Mouse (Mus musculus) heart, embryonic 14.5 days (tissue): Measurements from ENCODE around the gene Rexo1. TPM values are rescaled to one million over a fixed set of nuclear protein-coding genes. Genes with fewer than 3 reads are reported as not detected.

ENCODE experiments used
- ATAC-seq: fragments of 200-750 bp; cut with Nextera tagmentation; 2 replicates; pipeline ENCODE4 v1.8.0; 2017; ENCODE audit warnings: low read depth, moderate TSS enrichment; ENCODE audit not compliant: insufficient number of reproducible peaks, insufficient read depth, low FRiP score
- H3K27ac ChIP-seq, 2 experiments: fragments of 200-500 bp in 1 of 2; fragments of 300-500 bp in 1 of 2; sonication (generic) in 1 of 2; replicated peaks in 1 of 2; 2 replicates each; pipeline ENCODE4 v1.5.1; 2012 to 2014; ENCODE audit warnings: low read depth in 2 of 2, low read length in 2 of 2, control low read depth in 1 of 2, mild to moderate bottlenecking in 1 of 2, mixed read lengths in 1 of 2; ENCODE audit not compliant: control insufficient read depth in 1 of 2, insufficient read depth in 1 of 2
- H3K27me3 ChIP-seq: fragments of 300-500 bp; sonication (generic); 2 replicates; pipeline ENCODE4 v1.6.1; 2014; ENCODE audit warnings: mild to moderate bottlenecking, low read length, control low read depth; ENCODE audit not compliant: control insufficient read depth, insufficient read depth
- H3K36me3 ChIP-seq: fragments of 300-500 bp; sonication (generic); 2 replicates; pipeline ENCODE4 v1.6.1; 2014; ENCODE audit warnings: mild to moderate bottlenecking, control low read depth, low read length, mixed read lengths; ENCODE audit not compliant: control insufficient read depth, insufficient read depth
- H3K4me1 ChIP-seq, 2 experiments: fragments of 200-500 bp in 1 of 2; fragments of 300-500 bp in 1 of 2; sonication (generic) in 1 of 2; 2 replicates each; pipeline ENCODE4 v1.6.1; 2012 to 2014; ENCODE audit warnings: low read length in 2 of 2, control low read depth in 1 of 2, mixed read lengths in 1 of 2; ENCODE audit not compliant: control insufficient read depth in 2 of 2, insufficient read depth in 2 of 2
- H3K4me2 ChIP-seq: fragments of 300-500 bp; sonication (generic); 2 replicates; pipeline ENCODE4 v1.6.1; 2014; ENCODE audit warnings: mild to moderate bottlenecking, low read length
- H3K4me3 ChIP-seq, 2 experiments: fragments of 200-500 bp in 1 of 2; fragments of 300-500 bp in 1 of 2; sonication (generic) in 1 of 2; 2 replicates each; pipeline ENCODE4 v1.5.1; 2012 to 2014; ENCODE audit warnings: low read length in 2 of 2, mild to moderate bottlenecking in 2 of 2, control low read depth in 1 of 2, low read depth in 1 of 2, moderate library complexity in 1 of 2; ENCODE audit not compliant: control insufficient read depth in 1 of 2, insufficient read depth in 1 of 2
- H3K9ac ChIP-seq: fragments of 300-500 bp; sonication (generic); 2 replicates; pipeline ENCODE4 v1.6.1; 2014; ENCODE audit warnings: mild to moderate bottlenecking, low read length
- H3K9me3 ChIP-seq: fragments of 300-500 bp; sonication (generic); 2 replicates; pipeline ENCODE4 v1.6.1; 2016; ENCODE audit warnings: low read length, control low read depth; ENCODE audit not compliant: control insufficient read depth
- WGBS: fragments of 180-500 bp; shearing (Covaris S2); extraction: QIAGEN DNeasy Blood & Tissue Kit; methylation state at CpG from one replicate; pipeline ENCODE4 v1.1.7; 2014; 5-methylcytosine and 5-hydroxymethylcytosine counted together
- polyA plus RNA-seq: library from polyadenylated mRNA; unstranded; fragments of >200 nt; fragmentation: Nextera tagmentation; extraction: Ambion mirVana; gene quantifications from 2 replicates; pipeline ENCODE4 v1.2.1, GENCODE M21; 2014

Gene Rexo1
- polyA plus RNA-seq, 1 experiment from 2014 or later: 17.0 TPM

DNA sequence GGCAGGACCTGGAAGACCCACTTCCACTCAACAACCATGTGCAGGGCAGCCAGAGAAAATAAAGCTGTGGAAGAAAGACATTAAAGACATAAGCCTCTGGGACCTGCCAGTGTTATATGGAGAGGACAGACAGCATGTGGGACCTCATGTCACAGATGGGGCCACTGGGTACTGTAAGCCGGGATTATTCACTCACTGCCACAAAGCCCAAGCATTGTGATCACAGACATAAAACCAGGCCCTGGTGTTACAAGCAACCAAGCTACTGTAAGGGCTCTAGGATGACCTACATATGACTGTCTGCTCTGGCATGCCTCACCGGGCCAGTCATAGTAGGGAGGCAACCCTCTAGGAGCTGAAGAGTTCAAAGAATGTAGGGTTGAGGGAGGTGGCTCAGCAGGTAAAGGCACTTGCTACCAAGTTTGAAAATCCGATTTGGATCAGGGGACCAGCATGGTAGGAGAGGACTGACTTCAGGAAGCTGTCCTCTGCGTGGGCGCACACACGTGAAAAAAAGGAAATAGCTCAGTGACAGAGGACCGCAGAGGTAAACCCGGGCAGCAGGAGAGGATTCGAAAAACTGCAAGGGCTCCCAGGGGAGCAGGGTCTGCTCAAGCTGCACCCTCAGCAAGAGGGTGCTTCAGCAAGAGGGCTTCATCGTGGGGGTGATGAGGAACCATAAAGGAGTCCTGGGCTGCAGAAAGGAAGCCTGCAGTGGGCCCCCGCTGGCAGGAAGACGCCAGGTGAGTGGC lies 27.9 kb upstream of the Rexo1 start:
- no peak for ATAC-seq
- H3K4me2 ChIP-seq: peak overlapping the region; percentile 98
- WGBS: 13% methylated on average over 12 of the region's 12 CpGs
- peaks cover 11 to 26% of the 10 kb centered on the region in 2 experiments for H3K4me1 ChIP-seq
- H3K36me3 ChIP-seq: peaks cover 17% of the 10 kb centered on the region
- peak overlapping the region; percentile 98 for H3K9ac ChIP-seq
- peak overlapping the region; percentile 97 to 98 for H3K4me3 ChIP-seq
- no peaks in the 10 kb centered on the region for H3K27me3 ChIP-seq
- H3K27ac ChIP-seq: peak overlapping the region; percentile 58 to 75; a peak in 3 of 4 replicates
- H3K9me3 ChIP-seq: no peaks in the 10 kb centered on the region

DNA sequence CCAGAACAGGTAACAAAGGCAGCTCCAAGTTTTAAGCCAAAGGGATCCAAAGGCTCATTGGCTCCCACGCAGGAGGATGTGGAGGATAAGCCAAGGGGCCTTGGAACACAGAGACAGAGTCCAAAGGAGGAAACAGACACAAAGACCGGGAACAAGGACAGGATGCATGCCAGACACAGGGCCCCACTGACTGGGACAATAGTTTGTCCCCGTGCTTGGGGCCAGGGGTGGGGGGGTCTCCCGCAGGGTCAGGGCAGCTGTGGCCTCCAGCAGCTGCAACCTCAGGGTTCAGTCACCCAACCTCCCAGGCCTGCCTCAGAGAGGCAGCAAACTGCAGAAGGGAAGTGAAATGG lies 25.9 kb upstream of the Rexo1 start:
- H3K27me3 ChIP-seq: no peaks in the 10 kb centered on the region
- H3K4me3 ChIP-seq: 0 out of 4 replicates have a peak overlapping the region, but pooled peaks of 1 of the 2 experiments have one; percentile 10
- H3K9me3 ChIP-seq: no peaks in the 10 kb centered on the region
- H3K36me3 ChIP-seq: peaks cover 33% of the 10 kb centered on the region
- WGBS: 43% methylated on average over 2 of the region's 4 CpGs
- H3K27ac ChIP-seq: peak overlapping the region; percentile 75 to 83
- peak overlapping the region; percentile 44 for H3K4me2 ChIP-seq
- H3K9ac ChIP-seq: peak overlapping the region; percentile 50; the same call in 1 of the 2 replicates
- H3K4me1 ChIP-seq: peaks cover 14 to 32% of the 10 kb centered on the region in 2 experiments
- peak; percentile 23 for ATAC-seq

DNA sequence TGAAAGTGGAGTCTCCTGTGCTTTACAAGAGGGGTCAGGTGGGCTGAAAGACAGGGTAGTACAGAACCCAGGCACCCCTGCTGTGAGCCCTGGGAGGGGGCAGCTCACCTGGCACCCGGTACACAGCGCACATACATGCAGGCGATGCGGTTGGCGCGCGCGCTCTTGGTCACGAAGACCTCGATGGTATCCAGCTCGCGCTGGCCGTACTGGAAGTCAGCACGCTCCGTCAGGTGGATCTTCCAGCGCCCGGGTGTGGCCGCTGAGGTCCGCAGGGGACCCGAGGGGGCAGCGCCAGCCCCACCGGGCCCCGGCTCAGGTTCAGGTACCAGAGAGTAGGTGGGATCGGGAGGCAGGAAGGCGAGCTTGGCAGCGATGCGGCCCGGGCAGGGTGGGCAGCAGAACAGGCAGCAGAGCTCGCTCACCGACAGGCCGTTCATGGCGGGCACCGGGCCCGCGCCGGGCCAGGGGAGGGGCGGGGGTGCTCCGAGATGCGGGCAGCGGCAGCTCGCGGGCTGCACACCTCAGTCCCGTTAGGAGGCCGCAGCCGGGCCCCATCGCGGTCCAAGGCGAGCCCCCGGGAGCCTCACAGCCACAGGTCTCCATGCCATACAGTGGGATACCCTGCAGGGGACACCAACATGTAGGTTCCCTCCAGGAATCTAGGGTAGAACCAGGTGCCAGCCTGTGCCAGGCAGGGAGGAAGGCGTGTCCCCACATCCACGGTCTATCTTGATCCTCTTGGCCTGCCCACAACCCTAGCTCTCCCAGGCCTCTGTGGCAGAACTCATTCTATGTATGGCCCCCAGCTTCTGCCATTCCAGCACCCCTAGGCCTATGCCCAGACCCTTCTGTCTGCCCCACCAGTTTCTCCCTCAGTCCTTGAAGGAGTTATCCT lies 25.3 kb upstream of the Rexo1 start:
- no peak for ATAC-seq
- Histone ChIP-seq H3K9ac (peak overlapping the region; percentile 50; the same call in 1 of the 2 replicates), H3K4me1 (peaks cover 14 to 32% of the 10 kb centered on the region in 2 experiments), H3K9me3 (no peaks in the 10 kb centered on the region), H3K36me3 (peaks cover 39% of the 10 kb centered on the region), H3K27me3 (no peaks in the 10 kb centered on the region), H3K4me3 (0 out of 4 replicates have a peak overlapping the region, but pooled peaks have one; percentile 0 to 10), H3K4me2 (peak overlapping the region; percentile 44), H3K27ac (peak overlapping the region; percentile 75 to 83)
- whole genome bisulfite sequencing: 88% methylated on average over 50 of the region's 51 CpGs

DNA sequence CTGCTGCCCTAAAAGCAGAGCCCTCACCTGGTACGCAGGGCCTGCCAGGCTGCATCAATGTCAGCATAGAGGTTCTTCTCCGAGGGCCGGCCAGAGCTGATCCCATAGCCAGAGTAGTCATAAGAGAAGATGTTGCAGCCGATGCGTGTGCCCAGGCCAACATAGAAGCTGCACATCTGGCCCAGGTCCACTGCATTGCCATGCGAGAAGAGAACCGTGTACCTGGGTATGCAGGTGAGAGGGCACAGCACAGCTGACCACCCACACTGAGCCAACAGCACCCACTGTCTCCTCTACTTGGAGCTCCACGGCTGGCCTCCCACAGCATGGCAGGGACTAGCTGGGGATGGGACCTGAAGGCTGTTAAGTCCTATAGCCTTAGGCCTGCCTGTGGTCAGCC lies 24.2 kb upstream of the Rexo1 start:
- Histone ChIP-seq H3K27me3 (no peaks in the 10 kb centered on the region), H3K36me3 (peaks cover 42% of the 10 kb centered on the region), H3K4me2 (peak overlapping the region; percentile 44), H3K27ac (no peak overlapping the region; a peak in 1 of 4 replicates), H3K9ac (0 out of 2 replicates have a peak overlapping the region, but pooled peaks have one; percentile 12), H3K4me3 (no peak overlapping the region), H3K4me1 (peaks cover 14 to 30% of the 10 kb centered on the region in 2 experiments), H3K9me3 (no peaks in the 10 kb centered on the region)
- no peak for ATAC-seq
- WGBS: 91% methylated on average over 8 of the region's 8 CpGs

DNA sequence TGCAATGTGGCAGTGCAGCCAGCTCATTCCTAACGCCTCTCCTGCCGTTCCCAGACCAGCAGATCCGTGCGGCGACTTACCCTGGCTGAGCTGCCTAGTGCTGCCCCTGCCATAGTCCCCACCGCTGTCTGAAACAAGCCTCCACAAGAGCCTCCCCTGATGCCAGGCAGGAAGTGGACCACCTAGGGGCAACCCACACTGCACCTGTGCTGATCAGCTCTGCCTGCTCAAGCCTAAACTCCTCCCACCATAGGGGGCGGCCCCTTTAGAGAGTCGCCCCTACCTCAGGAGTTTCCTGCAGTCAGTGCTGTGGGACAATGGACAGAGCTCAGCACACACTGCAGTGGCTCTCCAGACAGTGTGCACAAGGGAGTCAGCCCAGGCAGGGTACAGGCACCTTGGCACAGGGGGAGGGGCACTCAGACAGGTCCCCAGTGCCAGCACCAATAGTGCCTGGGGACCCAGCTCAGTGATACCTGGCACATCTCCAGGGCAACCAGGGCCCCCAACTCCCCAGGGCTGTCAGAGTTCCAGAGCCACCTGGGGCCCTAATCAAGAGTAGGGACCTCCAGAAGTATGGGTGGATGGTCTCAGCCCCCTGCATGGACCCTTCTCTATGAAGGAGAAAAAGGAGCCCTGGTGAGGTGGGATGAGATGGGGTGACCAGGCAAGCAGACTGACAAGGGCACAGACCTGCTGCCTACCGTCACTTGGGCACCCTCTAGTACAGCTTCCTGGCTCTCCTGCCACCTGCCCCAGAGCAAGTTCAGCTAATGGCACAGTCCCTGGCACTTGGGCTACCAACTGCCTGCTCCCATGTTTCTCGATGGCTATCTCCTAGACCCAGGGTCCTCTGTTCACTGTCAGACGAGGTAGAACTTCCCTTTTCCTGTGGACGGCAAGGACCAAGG lies 23.5 kb upstream of the Rexo1 start:
- H3K4me1 ChIP-seq: peaks cover 14 to 29% of the 10 kb centered on the region in 2 experiments
- peak overlapping the region; percentile 44; the same call in 1 of the 2 replicates for H3K4me2 ChIP-seq
- H3K9me3 ChIP-seq: no peaks in the 10 kb centered on the region
- H3K36me3 ChIP-seq: peaks cover 42% of the 10 kb centered on the region
- 0 out of 2 replicates have a peak overlapping the region, but pooled peaks have one; percentile 12 for H3K9ac ChIP-seq
- H3K4me3 ChIP-seq: no peak overlapping the region; a peak in 1 of 4 replicates
- H3K27ac ChIP-seq: no peak overlapping the region
- 68% methylated on average over 12 of the region's 12 CpGs for WGBS
- ATAC-seq: no peak
- H3K27me3 ChIP-seq: no peaks in the 10 kb centered on the region

DNA sequence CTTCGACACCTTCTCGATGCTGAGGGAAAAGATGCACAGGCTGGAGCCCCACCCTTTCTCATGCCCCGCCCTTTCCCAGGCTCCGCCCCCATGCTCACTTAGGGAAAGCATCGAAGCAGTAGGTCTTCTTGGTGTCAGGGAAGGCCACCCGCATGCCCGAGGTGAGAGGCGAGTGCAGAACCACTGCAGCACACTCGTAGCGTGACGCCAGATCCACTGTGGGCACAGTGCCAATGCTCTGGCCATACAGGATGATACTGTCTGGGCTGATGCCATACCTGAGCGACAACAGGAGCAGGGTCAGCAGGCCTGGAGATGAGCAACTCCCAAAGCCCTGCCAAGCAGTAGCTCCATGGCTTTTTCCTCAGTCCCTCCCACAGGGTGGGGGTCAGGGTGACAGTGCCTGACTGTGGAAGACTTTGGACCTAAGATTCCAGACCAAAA lies 22.7 kb upstream of the Rexo1 start:
- no peaks in the 10 kb centered on the region for H3K9me3 ChIP-seq
- no peak overlapping the region for H3K4me3 ChIP-seq
- no peak for ATAC-seq
- peaks cover 42% of the 10 kb centered on the region for H3K36me3 ChIP-seq
- H3K4me1 ChIP-seq: peaks cover 13 to 26% of the 10 kb centered on the region in 2 experiments
- H3K27me3 ChIP-seq: no peaks in the 10 kb centered on the region
- no peak overlapping the region for H3K27ac ChIP-seq
- H3K9ac ChIP-seq: 0 out of 2 replicates have a peak overlapping the region, but pooled peaks have one; percentile 1
- WGBS: 38% methylated on average over 12 of the region's 12 CpGs
- no peak overlapping the region for H3K4me2 ChIP-seq
